Mouse (Mus musculus): ENCODE results near the gene Pip5k1b. TPM values are rescaled to one million over a fixed set of nuclear protein-coding genes. Genes with fewer than 3 reads are reported as not detected.

Gene Pip5k1b
- total RNA-seq, 2 experiments from 2014 or later, result 17.7 to 19.3 TPM

GRCm38 (mm10) chr19:24490275-24490674 is 65.4 kb downstream of the Pip5k1b start:
- intact Hi-C loops (cut with DNase I), result no loop called here
- DNase-seq (ENCODE audit: low spot score in 2 of 2), result no peak

GRCm38 (mm10) chr19:24486433-24487296 is 69.0 kb downstream of the Pip5k1b start:
- no peak for DNase-seq (ENCODE audit: low spot score in 2 of 2)

GRCm38 (mm10) chr19:24484612-24485194 is 71.0 kb downstream of the Pip5k1b start:
- intact Hi-C loops (cut with DNase I), result no loop called here
- DNase-seq (ENCODE audit: low spot score in 2 of 2), result no peak

More at GRCm38 (mm10) chr19:24486433-24487296, 69.0 kb downstream of the Pip5k1b start:
- intact Hi-C loops (cut with DNase I), result no loop called here

GRCm38 (mm10) chr19:24480916-24481315 is 74.8 kb downstream of the Pip5k1b start:
- DNase-seq (ENCODE audit: low spot score in 2 of 2), result no peak
- intact Hi-C loops (cut with DNase I), result no loop called here

- intact Hi-C loops (cut with DNase I), result loop anchor here (1.0 to 5.0 kb wide), 2 partner anchors 80 to 176 kb away; partner anchors contain the start of gene Pip5k1b
- DNase-seq (ENCODE audit: low spot score in 2 of 2), result peak; percentile 91 to 93
These were observed 78.5 kb downstream of the Pip5k1b start, which contains the start of gene Fam122a for GRCm38 (mm10) chr19:24476929-24477882. Fam122a (minus strand) TSS chr19:24477356.

GRCm38 (mm10) chr19:24476461-24476860 is 79.2 kb downstream of the Pip5k1b start:
- DNase-seq (ENCODE audit: low spot score in 2 of 2), result no peak

GRCm38 (mm10) chr19:24475281-24475680 is 80.4 kb downstream of the Pip5k1b start:
- intact Hi-C loops (cut with DNase I), result loop anchor here (5.0 kb wide), 1 partner anchor 82 kb away; the partner anchor contains the start of gene Pip5k1b
- DNase-seq (ENCODE audit: low spot score in 2 of 2), result no peak

More at GRCm38 (mm10) chr19:24476461-24476860, 79.2 kb downstream of the Pip5k1b start:
- intact Hi-C loops (cut with DNase I), result loop anchor here (1.0 to 5.0 kb wide), 2 partner anchors 81 to 175 kb away; partner anchors contain the start of gene Pip5k1b

GRCm38 (mm10) chr19:24472512-24472911 is 83.2 kb downstream of the Pip5k1b start:
- no peak for DNase-seq (ENCODE audit: low spot score in 2 of 2)
- intact Hi-C loops (cut with DNase I), result no loop called here

- intact Hi-C loops (cut with DNase I), result no loop called here
- DNase-seq (ENCODE audit: low spot score in 2 of 2), result no peak
These were observed 84.1 kb downstream of the Pip5k1b start for GRCm38 (mm10) chr19:24471538-24471937.

- DNase-seq (ENCODE audit: low spot score in 2 of 2), result no peak
- intact Hi-C loops (cut with DNase I), result no loop called here
These were observed 86.5 kb downstream of the Pip5k1b start for GRCm38 (mm10) chr19:24469216-24469615.

GRCm38 (mm10) chr19:24468616-24469015 is 87.1 kb downstream of the Pip5k1b start:
- intact Hi-C loops (cut with DNase I), result no loop called here
- no peak for DNase-seq (ENCODE audit: low spot score in 2 of 2)

GRCm38 (mm10) chr19:24463011-24463410 is 92.7 kb downstream of the Pip5k1b start:
- DNase-seq (ENCODE audit: low spot score in 2 of 2), result no peak
- intact Hi-C loops (cut with DNase I), result no loop called here

GRCm38 (mm10) chr19:24456591-24457231 is 99.0 kb downstream of the Pip5k1b start:
- DNase-seq (ENCODE audit: low spot score in 2 of 2), result peak; percentile 19 to 28
- intact Hi-C loops (cut with DNase I), result no loop called here

GRCm38 (mm10) chr19:24455249-24455960 is 100.3 kb downstream of the Pip5k1b start:
- intact Hi-C loops (cut with DNase I), result loop anchor here (1.0 kb wide), 1 partner anchor 41 kb away; no protein-coding TSS in a partner anchor
- no peak for DNase-seq (ENCODE audit: low spot score in 2 of 2)

GRCm38 (mm10) chr19:24454451-24454850 is 101.2 kb downstream of the Pip5k1b start:
- intact Hi-C loops (cut with DNase I), result no loop called here
- DNase-seq (ENCODE audit: low spot score in 2 of 2), result no peak

GRCm38 (mm10) chr19:24453379-24453778 is 102.3 kb downstream of the Pip5k1b start:
- intact Hi-C loops (cut with DNase I), result no loop called here
- DNase-seq (ENCODE audit: low spot score in 2 of 2), result peak in 1 of 2 experiments; percentile 16

GRCm38 (mm10) chr19:24452441-24452898 is 103.2 kb downstream of the Pip5k1b start:
- DNase-seq (ENCODE audit: low spot score in 2 of 2), result peak in 1 of 2 experiments; percentile 30
- intact Hi-C loops (cut with DNase I), result no loop called here

- no peak for DNase-seq (ENCODE audit: low spot score in 2 of 2)
- intact Hi-C loops (cut with DNase I), result no loop called here
These were observed 104.0 kb downstream of the Pip5k1b start for GRCm38 (mm10) chr19:24451626-24452025.

All from left cerebral cortex, postnatal 14 days (tissue).